Mouse (Mus musculus): Measurements from ENCODE around the gene Nkx3-2.

- no peak for TF ChIP-seq POLR2A (IDR thresholded peaks at IDR 0.05; ENCODE audit: insufficient read depth, low read depth, low read length)
- no peak for TF ChIP-seq CTCF (IDR thresholded peaks at IDR 0.05)
Observed at GRCm38 (mm10) chr5:41790517-41790916, 26.2 kb upstream of the Nkx3-2 start.

All from heart, adult 2 months (tissue).